Mouse (Mus musculus) embryonic facial prominence, embryonic 12.5 days (tissue): Measurements from ENCODE around the gene Iqsec3. TPM values are rescaled to one million over a fixed set of nuclear protein-coding genes. Genes with fewer than 3 reads are reported as not detected.

Source experiments
- ATAC-seq: fragments of 200-750 bp; cut with Nextera tagmentation; 2 replicates; pipeline ENCODE4 v1.8.0; 2017; ENCODE audit not compliant: insufficient number of reproducible peaks, insufficient read depth, low FRiP score, low TSS enrichment
- H3K27ac ChIP-seq: fragments of 300-500 bp; sonication (generic); 2 replicates; pipeline ENCODE4 v1.5.1; 2016; ENCODE audit warnings: mild to moderate bottlenecking
- H3K27me3 ChIP-seq: fragments of 300-500 bp; sonication (generic); 2 replicates; pipeline ENCODE4 v1.6.1; 2016; ENCODE audit warnings: mild to moderate bottlenecking, moderate library complexity
- H3K36me3 ChIP-seq: fragments of 300-500 bp; sonication (generic); 2 replicates; pipeline ENCODE4 v1.6.1; 2016; ENCODE audit warnings: mild to moderate bottlenecking
- H3K4me1 ChIP-seq: fragments of 300-500 bp; sonication (generic); 2 replicates; pipeline ENCODE4 v1.6.1; 2016
- H3K4me2 ChIP-seq: fragments of 300-500 bp; sonication (generic); replicated peaks from 2 replicates; pipeline ENCODE4 v1.6.1; 2016; ENCODE audit warnings: mild to moderate bottlenecking, moderate library complexity
- H3K4me3 ChIP-seq: fragments of 300-500 bp; sonication (generic); 2 replicates; pipeline ENCODE4 v1.5.1; 2016; ENCODE audit warnings: mild to moderate bottlenecking
- H3K9ac ChIP-seq: fragments of 300-500 bp; sonication (generic); 2 replicates; pipeline ENCODE4 v1.6.1; 2016; ENCODE audit warnings: mild to moderate bottlenecking, moderate library complexity
- H3K9me3 ChIP-seq: fragments of 300-500 bp; sonication (generic); 2 replicates; pipeline ENCODE4 v1.6.1; 2016; ENCODE audit warnings: mild to moderate bottlenecking, moderate library complexity
- WGBS: fragments of 180-500 bp; shearing (Covaris S2); methylation state at CpG from one replicate; pipeline ENCODE4 v1.1.7; 2016; 5-methylcytosine and 5-hydroxymethylcytosine counted together
- microRNA-seq: library from miRNA; unstranded; fragments of <30 nt; microRNA quantifications from one replicate; pipeline ENCODE4, GENCODE M21; 2017
- polyA plus RNA-seq: library from polyadenylated mRNA; unstranded; fragments of >200 nt; fragmentation: Nextera tagmentation; extraction: Ambion mirVana; gene quantifications from 2 replicates; pipeline ENCODE4 v1.2.1, GENCODE M21; 2016

The Iqsec3 gene
- polyA plus RNA-seq, 1 experiment from 2014 or later, result 0.19 TPM

DNA sequence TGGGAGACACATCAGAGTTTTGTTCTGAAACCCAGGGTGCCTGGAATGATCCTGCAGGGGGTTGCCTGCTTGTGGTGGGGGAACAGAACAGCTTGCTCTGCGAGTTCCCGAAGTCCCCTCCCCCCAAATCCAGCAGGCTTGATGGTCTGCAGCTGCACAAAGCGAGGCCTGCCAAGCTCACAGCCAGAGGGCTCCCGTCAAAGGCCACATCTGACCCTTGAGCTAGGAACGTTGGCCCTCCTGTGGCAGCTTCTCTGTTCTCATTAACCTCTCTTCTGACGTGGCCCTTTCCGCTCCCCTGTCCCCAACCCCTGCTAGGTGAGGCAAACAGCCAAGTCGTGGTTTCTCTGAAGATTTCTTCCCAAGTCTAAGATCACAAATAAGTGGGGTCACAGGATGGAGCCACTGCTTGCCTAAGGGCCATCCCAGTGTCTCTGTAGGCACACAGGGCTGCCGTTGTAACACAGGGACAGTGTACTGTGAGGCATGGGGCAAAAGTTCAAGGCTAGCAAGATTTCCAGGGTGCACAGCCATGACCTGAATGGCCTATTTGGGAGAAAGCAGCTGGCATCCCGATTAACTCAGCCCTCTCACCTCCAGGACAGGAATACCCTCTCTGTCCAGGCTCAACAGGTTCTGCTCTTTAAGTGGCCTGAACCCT, 143.5 kb downstream of the Iqsec3 start:
- no peak overlapping the region for H3K4me2 ChIP-seq
- H3K9me3 ChIP-seq, result no peaks in the 10 kb centered on the region
- no peaks in the 10 kb centered on the region for H3K36me3 ChIP-seq
- 6% methylated on average over 10 of the region's 10 CpGs for WGBS
- no peak overlapping the region for H3K9ac ChIP-seq
- H3K4me3 ChIP-seq, result no peak overlapping the region
- H3K27ac ChIP-seq, result no peak overlapping the region
- 0 out of 2 replicates have a peak, but pooled peaks cover 3% of the 10 kb centered on the region for H3K27me3 ChIP-seq
- peaks cover 6% of the 10 kb centered on the region for H3K4me1 ChIP-seq
- ATAC-seq, result no peak

- 0 out of 2 replicates have a peak, but pooled peaks cover 3% of the 10 kb centered on the region for H3K27me3 ChIP-seq
- peaks cover 6% of the 10 kb centered on the region for H3K4me1 ChIP-seq
- H3K4me2 ChIP-seq, result no peak overlapping the region
- H3K36me3 ChIP-seq, result no peaks in the 10 kb centered on the region
- no peak overlapping the region for H3K27ac ChIP-seq
- no peak overlapping the region for H3K4me3 ChIP-seq
- WGBS, result 61% methylated on average over 9 of the region's 9 CpGs
- ATAC-seq, result no peak
- no peak overlapping the region for H3K9ac ChIP-seq
- no peaks in the 10 kb centered on the region for H3K9me3 ChIP-seq
These were observed 145.0 kb downstream of the Iqsec3 start for GRCm38 (mm10) chr6:121328417-121328884.

- Histone ChIP-seq H3K4me2 (no peak overlapping the region), H3K27ac (no peak overlapping the region), H3K36me3 (no peaks in the 10 kb centered on the region), H3K9ac (no peak overlapping the region), H3K4me3 (no peak overlapping the region), H3K27me3 (0 out of 2 replicates have a peak, but pooled peaks cover 3% of the 10 kb centered on the region), H3K4me1 (peaks cover 6% of the 10 kb centered on the region), H3K9me3 (no peaks in the 10 kb centered on the region)
- no peak for ATAC-seq
- 27% methylated on average over 10 of the region's 10 CpGs for WGBS
These were observed 146.9 kb downstream of the Iqsec3 start for GRCm38 (mm10) chr6:121326486-121327069.

GRCm38 (mm10) chr6:121325740-121326139, 147.7 kb downstream of the Iqsec3 start:
- no peak for ATAC-seq
- Histone ChIP-seq H3K9ac (no peak overlapping the region), H3K9me3 (no peaks in the 10 kb centered on the region), H3K4me3 (no peak overlapping the region), H3K4me1 (peaks cover 6% of the 10 kb centered on the region), H3K27ac (no peak overlapping the region), H3K36me3 (no peaks in the 10 kb centered on the region), H3K4me2 (no peak overlapping the region), H3K27me3 (0 out of 2 replicates have a peak, but pooled peaks cover 3% of the 10 kb centered on the region)
- WGBS, result 72% methylated on average over 9 of the region's 9 CpGs

DNA sequence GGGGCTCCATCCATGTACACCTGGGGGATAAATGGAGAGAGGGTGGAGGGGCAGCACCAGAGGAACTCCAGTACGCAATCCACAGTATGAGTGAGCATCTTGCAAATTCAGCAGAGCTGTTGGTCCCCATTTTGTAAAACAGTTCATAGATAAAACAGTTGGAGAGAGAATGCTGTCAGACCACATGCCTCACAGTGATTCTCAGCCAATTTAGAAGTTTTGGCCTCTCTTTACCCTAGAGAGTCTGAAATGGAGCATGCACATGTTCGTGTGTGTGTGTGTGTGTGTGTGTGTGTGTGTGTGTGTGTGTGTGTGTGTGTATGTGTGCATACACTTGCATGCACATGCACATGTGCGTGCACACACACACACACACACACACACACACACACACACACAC, 148.2 kb downstream of the Iqsec3 start:
- Histone ChIP-seq H3K4me2 (no peak overlapping the region), H3K36me3 (no peaks in the 10 kb centered on the region), H3K27me3 (0 out of 2 replicates have a peak, but pooled peaks cover 3% of the 10 kb centered on the region), H3K9ac (no peak overlapping the region), H3K27ac (no peak overlapping the region), H3K4me1 (peaks cover 6% of the 10 kb centered on the region), H3K4me3 (no peak overlapping the region), H3K9me3 (no peaks in the 10 kb centered on the region)
- ATAC-seq, result no peak
- 79% methylated on average over 2 of the region's 3 CpGs for WGBS

Small RNA genes within 50 kb of the gene (microRNA-seq; reads per million reads assigned to microRNA genes)
- gene Gm24855, result not detected

Other genes starting within 250 kb of the Iqsec3 start
- 0.93 and 1.6 TPM in 2 replicates for gene Usp18, start 227.8 kb downstream of the Iqsec3 start, polyA plus RNA-seq
- gene Slc6a13, start 173.5 kb downstream of the Iqsec3 start, polyA plus RNA-seq, result 2.2 and 2.8 TPM in 2 replicates
- gene Slc6a12, start 130.6 kb downstream of the Iqsec3 start, polyA plus RNA-seq, result 0.69 TPM in 1 of 2 replicates, not detected in the other
- 1.6 and 2.1 TPM in 2 replicates for gene A2m, start 161.7 kb upstream of the Iqsec3 start, polyA plus RNA-seq